Mouse (Mus musculus) megakaryocyte, embryonic 14.5 days (primary cell): ENCODE data around the gene Slc6a6. TPM values are rescaled to one million over a fixed set of nuclear protein-coding genes. Genes with fewer than 3 reads are reported as not detected.

Experiments used
- H3K27me3 ChIP-seq: replicated peaks from 2 replicates; pipeline ENCODE3; 2012; ENCODE audit warnings: inconsistent platforms
- H3K36me3 ChIP-seq: replicated peaks from 2 replicates; pipeline ENCODE3; 2012; ENCODE audit warnings: low read length, inconsistent platforms, mixed read lengths
- H3K4me1 ChIP-seq: 2 replicates; pipeline ENCODE4 v1.6.1; 2012; ENCODE audit warnings: inconsistent platforms
- H3K4me3 ChIP-seq: replicated peaks from 2 replicates; pipeline ENCODE3; 2012; ENCODE audit warnings: moderate library complexity, mild to moderate bottlenecking, inconsistent platforms
- H3K9me3 ChIP-seq: 2 replicates; pipeline ENCODE4 v1.6.1; 2012; ENCODE audit warnings: inconsistent platforms
- FLI1 ChIP-seq: IDR thresholded peaks from 2 replicates; pipeline ENCODE4 v1.6.1; 2012; ENCODE audit warnings: low read length, inconsistent platforms, mixed read lengths
- GATA1 ChIP-seq: IDR thresholded peaks from 3 replicates; pipeline ENCODE4 v1.6.1; 2012; ENCODE audit warnings: mixed read lengths, low read length, inconsistent platforms, borderline replicate concordance
- polyA plus RNA-seq: library from polyadenylated mRNA; stranded (reverse); fragments of >175 nt; gene quantifications from 2 replicates; pipeline ENCODE4 v1.2.3, GENCODE M21; 2012; ENCODE audit warnings: low replicate concordance; ENCODE audit not compliant: insufficient read depth

Slc6a6 gene
- polyA plus RNA-seq, 1 experiment = 27.7 TPM

DNA sequence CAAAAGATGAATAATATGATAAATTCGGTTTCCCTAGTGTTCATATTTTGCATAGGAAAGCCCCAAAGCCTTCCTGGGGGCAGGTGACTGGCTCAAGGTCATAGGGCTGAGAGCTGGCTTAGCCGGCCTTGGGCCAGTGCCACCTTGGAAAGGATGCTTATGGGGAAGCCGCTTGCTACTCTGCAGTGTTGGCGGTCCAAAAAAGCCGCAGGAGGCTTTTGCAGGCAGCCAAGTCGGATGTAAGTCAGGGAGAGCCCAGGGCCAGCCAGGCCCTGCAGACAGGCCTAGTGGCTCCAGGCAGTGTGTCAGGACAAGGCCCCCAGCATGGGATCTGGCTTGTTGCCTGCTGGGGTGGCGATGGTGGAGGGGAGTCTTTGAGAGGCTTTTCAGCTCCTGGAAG is 10.8 kb downstream of the Slc6a6 start:
- Histone ChIP-seq H3K36me3 (peaks cover 82% of the 10 kb centered on the region), H3K9me3 (no peaks in the 10 kb centered on the region), H3K4me1 (peaks cover 98% of the 10 kb centered on the region), H3K4me3 (no peak overlapping the region), H3K27me3 (no peaks in the 10 kb centered on the region)
- TF ChIP-seq FLI1 (no peak), GATA1 (no peak)

DNA sequence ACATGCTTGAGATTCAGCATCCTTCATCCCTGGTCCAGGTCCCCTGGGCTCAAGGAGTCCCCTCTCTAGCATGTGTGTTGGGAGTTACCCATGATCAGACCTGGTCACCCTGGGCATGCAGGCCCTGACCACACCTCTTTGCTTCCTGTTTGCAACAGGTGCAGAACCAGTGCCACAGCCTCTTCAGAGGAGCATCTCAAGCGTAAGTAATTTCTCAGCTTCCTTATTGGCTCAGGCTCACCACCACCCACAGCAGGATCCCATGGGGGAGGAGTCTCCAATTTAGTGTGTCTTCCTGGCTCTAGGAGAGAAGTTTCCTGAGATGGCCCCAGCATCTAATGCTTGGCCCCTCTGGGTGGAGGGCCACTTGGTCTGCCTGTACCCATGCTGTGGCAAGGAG is 15.0 kb downstream of the Slc6a6 start:
- Histone ChIP-seq H3K9me3 (no peaks in the 10 kb centered on the region), H3K36me3 (peaks cover 85% of the 10 kb centered on the region), H3K4me1 (peaks cover 95% of the 10 kb centered on the region), H3K4me3 (peak overlapping the region; percentile 66), H3K27me3 (no peaks in the 10 kb centered on the region)
- no peak for TF ChIP-seq FLI1
- no peak for TF ChIP-seq GATA1

DNA sequence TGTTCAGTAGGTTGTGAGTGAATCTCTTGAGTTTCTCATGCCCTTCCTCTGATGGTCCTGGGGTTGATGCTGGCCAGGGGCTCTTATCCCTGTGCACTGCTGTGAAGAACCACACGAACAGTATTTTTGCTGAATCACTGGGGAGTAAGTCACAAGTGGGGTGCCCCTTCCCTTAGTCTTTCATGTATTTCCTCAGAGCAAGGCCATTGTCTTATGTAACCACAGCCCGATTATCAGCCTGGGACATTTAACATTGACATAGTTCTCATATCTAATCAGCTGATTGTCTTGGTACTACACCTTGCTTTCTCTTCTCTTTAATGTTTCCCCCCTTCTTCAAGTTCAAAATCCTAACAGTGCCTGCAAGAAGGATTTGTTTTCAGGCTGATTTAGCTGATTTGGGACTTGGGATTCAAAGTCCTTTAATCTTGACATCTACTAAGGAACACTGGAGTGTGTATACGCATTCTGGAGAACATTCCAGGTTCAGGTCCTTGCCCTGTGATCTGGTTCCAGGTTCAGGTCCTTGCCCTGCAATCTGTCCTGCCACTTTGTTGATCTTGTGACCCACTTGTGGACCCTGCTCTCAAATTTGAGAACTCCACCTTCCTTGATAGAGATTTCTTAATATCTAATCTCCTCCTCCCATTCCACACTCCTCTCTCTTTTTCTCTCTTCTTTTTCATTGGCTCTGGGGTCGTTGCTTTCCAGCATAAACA is 15.8 kb downstream of the Slc6a6 start:
- H3K36me3 ChIP-seq = peaks cover 86% of the 10 kb centered on the region
- no peak for TF ChIP-seq FLI1
- no peak for TF ChIP-seq GATA1
- no peaks in the 10 kb centered on the region for H3K9me3 ChIP-seq
- H3K4me3 ChIP-seq = peak overlapping the region; percentile 14
- no peaks in the 10 kb centered on the region for H3K27me3 ChIP-seq
- H3K4me1 ChIP-seq = peaks cover 96% of the 10 kb centered on the region

DNA sequence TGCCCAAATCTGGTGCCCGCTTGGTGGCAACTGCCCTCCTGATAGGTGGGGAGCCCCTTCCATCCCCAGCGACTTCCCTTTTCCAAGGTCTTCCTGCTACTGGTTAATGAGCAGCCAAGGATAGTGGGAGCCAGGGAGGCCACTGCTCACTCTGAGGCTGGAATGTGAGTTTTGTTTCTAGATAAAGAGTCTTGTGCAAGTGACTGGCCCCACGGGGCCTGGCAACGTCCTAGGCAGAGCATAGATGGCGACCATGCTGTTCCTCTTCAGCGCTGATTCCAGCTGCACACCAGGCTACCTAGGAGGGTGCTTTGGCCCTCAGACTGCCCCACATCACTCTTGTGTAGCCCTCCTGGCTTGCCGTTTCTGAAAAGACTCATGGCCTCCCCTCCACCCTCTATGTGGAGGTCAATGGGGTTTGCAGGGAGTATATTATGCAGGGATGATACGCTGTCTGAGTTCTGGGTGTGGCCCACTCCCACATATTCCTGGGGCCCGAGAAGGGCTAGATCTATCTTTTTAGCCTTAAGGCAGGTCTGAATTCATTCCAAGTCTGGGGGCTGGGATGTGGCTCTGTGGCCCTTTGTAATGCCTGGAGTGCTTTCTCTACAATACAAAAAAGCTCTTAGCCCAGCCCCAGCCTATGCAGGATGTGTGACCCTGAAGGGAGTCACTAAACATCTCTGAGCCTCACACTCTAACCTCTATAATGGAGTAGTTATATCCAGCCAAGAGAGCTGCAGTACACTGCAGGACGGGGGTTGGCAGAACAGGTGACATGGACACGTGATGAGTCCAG is 17.2 kb downstream of the Slc6a6 start:
- no peak overlapping the region for H3K4me3 ChIP-seq
- peaks cover 87% of the 10 kb centered on the region for H3K36me3 ChIP-seq
- H3K9me3 ChIP-seq = no peaks in the 10 kb centered on the region
- no peak for TF ChIP-seq FLI1
- TF ChIP-seq GATA1 = no peak
- H3K27me3 ChIP-seq = no peaks in the 10 kb centered on the region
- peaks cover 93% of the 10 kb centered on the region for H3K4me1 ChIP-seq

DNA sequence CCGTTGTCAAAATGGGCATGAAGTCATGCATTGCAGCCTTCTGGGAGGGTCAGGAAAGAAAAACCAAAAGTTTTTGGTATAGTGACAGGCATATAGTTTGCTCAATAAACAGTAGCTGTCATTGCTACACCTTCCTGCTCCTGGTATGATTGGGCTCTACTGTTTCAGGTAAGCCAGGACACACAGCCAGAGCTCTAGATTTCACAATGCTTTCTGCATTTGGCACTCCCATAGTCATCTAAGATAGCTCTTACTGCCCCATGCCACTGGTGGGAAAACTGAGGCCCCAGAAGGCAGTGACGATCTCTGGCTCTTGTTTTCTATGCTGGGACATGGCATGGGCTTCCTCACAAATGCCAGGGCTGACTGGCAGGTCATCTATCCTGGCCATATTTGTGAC is 19.6 kb downstream of the Slc6a6 start:
- no peak for TF ChIP-seq GATA1
- no peak for TF ChIP-seq FLI1
- Histone ChIP-seq H3K4me3 (no peak overlapping the region), H3K27me3 (no peaks in the 10 kb centered on the region), H3K9me3 (peaks cover 3% of the 10 kb centered on the region; the same call in 1 of the 2 replicates), H3K36me3 (peaks cover 94% of the 10 kb centered on the region), H3K4me1 (peaks cover 79% of the 10 kb centered on the region)

DNA sequence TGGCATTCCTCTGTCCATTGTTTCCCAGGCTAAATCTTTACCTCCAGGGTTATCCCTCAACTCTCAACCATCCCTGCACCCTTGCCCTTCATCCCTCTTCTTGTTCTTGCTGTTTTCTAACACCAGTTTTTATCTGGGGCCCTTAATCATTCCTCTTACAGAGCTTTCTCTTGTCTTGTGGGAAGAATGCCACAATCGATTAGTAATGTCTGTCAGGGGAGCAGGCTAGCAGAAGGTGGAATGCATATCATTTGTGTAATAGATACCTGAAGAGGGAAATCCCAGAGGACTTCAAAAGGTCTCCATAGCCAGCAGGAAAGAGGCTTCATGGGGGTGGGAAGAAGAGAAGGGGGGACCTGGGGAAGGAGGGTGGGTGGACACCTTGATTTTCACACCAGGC is 20.6 kb downstream of the Slc6a6 start:
- H3K36me3 ChIP-seq = peaks cover 96% of the 10 kb centered on the region
- H3K4me3 ChIP-seq = no peak overlapping the region
- TF ChIP-seq FLI1 (no peak), GATA1 (no peak)
- no peaks in the 10 kb centered on the region for H3K27me3 ChIP-seq
- H3K9me3 ChIP-seq = peaks cover 5% of the 10 kb centered on the region; the same call in 1 of the 2 replicates
- peaks cover 71% of the 10 kb centered on the region for H3K4me1 ChIP-seq

DNA sequence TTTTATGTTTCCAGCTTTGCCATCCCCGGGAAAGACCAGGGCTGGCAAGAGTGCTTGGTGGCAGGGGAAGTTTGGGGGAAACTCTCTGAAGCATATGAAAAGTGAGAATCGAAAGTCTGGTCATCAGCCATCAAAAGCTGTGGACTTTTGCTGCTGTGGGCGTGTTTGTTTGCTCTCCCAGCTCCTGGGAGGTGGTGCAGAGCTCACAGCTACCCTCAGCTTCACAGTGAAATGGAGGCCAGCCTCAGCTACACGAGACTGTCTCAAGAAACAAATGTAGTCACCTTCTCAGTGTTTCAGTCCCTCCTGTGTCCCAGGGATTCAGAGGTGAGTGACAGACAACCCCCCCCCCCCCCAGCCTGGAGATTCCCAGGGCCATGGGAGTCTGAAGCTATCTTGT is 21.8 kb downstream of the Slc6a6 start:
- TF ChIP-seq FLI1 (no peak), GATA1 (no peak)
- H3K36me3 ChIP-seq = peaks cover 96% of the 10 kb centered on the region
- peaks cover 71% of the 10 kb centered on the region for H3K4me1 ChIP-seq
- H3K9me3 ChIP-seq = peaks cover 5% of the 10 kb centered on the region; the same call in 1 of the 2 replicates
- no peaks in the 10 kb centered on the region for H3K27me3 ChIP-seq
- no peak overlapping the region for H3K4me3 ChIP-seq

DNA sequence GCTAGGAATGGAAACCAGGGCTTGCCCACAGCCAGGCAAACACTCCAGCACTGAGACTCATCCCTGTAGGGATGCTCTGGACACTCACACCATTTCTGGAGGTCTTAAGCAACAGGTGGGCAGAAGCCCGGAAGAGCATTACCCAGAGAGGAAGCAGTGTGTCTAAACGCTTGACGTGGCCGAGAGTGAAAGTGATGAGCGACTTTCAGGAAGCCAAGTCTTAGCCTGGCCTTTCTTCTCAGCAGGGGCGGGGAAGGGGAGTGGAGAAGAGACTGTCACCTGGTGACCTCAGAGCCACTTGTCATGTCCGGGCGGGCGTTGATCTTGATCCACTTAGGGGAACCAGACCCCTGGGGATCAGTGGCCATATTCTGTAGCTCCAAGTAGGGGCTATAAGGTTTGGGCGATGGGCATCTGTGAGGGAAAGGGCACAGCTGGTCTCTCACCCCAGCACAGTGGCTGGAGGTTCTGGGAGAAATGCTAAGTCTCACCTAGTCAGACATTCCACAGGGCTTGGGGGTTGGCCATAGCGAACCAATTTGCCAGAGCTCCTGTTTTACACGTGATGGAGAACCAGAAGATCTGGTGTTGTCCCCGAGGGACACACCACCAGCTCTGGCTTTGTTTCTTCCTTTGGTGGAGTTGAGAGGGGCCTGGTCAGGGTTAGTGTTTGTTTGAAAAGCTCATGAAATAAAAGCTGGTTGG is 22.4 kb downstream of the Slc6a6 start:
- no peak for TF ChIP-seq FLI1
- no peak for TF ChIP-seq GATA1
- Histone ChIP-seq H3K4me3 (no peak overlapping the region), H3K9me3 (peaks cover 5% of the 10 kb centered on the region; the same call in 1 of the 2 replicates), H3K27me3 (no peaks in the 10 kb centered on the region), H3K36me3 (peaks cover 96% of the 10 kb centered on the region), H3K4me1 (peaks cover 71% of the 10 kb centered on the region)

DNA sequence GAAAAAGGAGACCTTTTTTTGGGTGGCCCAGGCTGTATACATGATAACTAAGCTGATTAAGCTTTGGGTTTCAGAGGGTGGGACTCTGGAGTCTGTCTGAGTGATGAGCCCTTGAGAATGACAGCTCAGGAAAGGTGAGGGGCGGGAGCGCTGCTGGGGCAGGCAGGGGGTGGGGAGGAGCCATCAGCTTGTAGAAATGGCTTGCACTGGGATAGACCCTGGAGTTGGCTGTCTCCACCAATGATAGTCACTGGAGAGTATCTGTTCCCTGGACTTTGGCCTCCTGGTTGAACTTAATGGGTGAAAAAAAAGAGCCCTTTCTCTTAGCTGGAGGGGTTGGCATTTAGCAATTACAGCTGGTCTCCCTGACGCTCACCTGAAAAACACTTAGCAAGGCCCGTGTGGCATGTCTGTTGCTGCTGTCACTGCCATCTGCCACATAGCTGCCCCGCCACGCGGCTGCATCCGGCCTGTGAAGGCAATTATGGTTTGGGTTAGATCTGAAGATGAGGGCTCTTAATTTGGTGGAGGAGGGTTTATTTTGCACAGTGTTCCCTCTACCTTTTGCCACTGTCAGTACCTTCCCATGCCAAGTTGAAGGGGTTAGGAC is 23.5 kb downstream of the Slc6a6 start:
- Histone ChIP-seq H3K4me3 (no peak overlapping the region), H3K27me3 (no peaks in the 10 kb centered on the region), H3K9me3 (peaks cover 5% of the 10 kb centered on the region; the same call in 1 of the 2 replicates), H3K4me1 (peaks cover 72% of the 10 kb centered on the region), H3K36me3 (peaks cover 96% of the 10 kb centered on the region)
- no peak for TF ChIP-seq GATA1
- TF ChIP-seq FLI1 = no peak
